Mouse (Mus musculus) monocyte, adult 59 days (primary cell): ENCODE measurements around the gene Helb. TPM values are rescaled to one million over a fixed set of nuclear protein-coding genes. Genes with fewer than 3 reads are reported as not detected.

Experiments used
- total RNA-seq, 2 experiments: library from RNA; stranded (reverse); gene quantifications; one replicate each; pipeline ENCODE4 v1.2.4; 2023

Helb gene
- total RNA-seq: 10 to 100 TPM; 32.4 to 38.3 TPM

DNA sequence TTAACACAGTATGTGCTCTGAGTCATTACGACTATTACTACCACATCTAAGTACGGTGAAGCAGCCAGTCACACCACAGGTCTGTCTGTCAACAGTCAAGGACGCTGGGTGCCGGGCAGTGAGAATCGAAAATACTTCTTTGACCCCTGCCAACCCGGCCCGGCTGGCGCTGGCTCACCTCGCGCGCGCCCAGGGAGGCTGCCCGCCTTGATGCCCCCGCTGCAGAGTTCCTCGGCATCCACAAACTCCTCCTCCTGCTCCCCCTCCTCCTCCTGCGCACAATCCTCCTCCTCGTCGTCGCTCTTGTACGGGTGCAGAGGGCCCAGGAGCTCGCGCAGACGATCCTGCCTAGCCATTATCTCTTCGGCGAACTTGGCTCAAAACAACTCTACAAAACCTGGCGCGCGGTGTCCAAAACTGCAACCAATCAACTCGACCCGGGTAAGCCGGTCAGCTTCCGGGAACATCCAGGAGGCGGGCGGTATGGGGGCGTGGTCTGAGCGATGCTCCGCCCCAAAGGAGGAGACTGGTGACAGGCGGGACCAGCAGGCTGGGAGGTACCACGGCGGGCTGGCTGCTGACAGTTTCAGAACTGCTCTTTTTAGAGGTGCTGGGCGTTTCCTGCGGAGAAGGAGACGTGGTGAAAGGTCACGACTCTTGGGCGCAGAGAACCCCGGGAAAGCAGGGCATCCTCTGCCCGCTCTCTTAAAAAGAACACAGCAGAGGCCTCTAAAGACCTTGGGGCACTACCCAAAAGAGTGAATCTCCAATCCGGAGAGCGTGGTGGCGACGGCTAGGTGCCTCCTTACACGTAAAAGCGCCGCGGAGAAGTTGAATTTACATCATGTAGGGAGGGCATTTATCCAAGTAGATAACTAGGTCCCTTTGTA is at the start of gene Helb:
Helb (minus strand) TSS at position 481 of the 890 bp plus-strand sequence.

Other genes with a start within 250 kb of the Helb start
- gene Tmbim4, start 88.6 kb upstream of the Helb start, total RNA-seq: 100 to 1,000 TPM in 1 of 2 experiments, 10 to 100 TPM in 1; 96.1 to 109 TPM
- 10 to 100 TPM; 62.2 to 64.4 TPM for gene Irak3, start 89.1 kb upstream of the Helb start, total RNA-seq
- 10 to 100 TPM; 25.6 to 45.2 TPM for gene Llph, start 114.1 kb upstream of the Helb start, total RNA-seq